In the genomic region with DNA sequence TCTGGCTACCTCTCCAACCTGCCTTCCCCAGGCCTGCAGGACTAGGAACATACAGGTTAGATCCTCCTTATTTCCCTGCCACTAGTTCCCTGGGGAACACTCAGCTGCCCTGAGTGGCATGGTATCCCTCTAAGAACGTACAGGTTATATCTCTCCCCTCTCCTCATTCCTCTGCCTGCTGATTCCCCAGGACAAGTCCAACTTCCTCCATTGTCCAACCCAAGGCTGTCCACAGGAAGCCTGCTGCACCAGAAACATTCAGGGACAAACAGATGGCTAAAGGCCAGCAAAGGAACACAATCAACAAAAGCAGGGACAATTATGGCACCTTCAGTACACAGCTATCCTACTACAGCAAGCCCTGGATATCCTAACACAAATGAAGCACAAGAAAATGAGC, we compare ENCODE assay signal across 15 mouse cellular contexts.
"Had no signal": no experiment of that assay in that cellular context is flagged by ENCODE, and none has a peak within 500 bp of the region (broad histone marks: within the 10 kb centered on the region; RNA-seq: fewer than 3 reads in every experiment).

No protein-coding gene starts in this region.

- H3K27ac ChIP-seq: kidney, embryonic 15.5 days; left cerebral cortex, adult 2 months; liver, embryonic 13.5 days; midbrain, embryonic 12.5 days; neural tube, embryonic 13.5 days; stomach, postnatal 0 days had no signal

- H3K4me1 ChIP-seq: kidney, embryonic 15.5 days; liver, embryonic 13.5 days; neural tube, embryonic 13.5 days had no signal

- H3K4me3 ChIP-seq: kidney, embryonic 15.5 days; left cerebral cortex, adult 2 months; liver, embryonic 13.5 days; midbrain, embryonic 12.5 days; myocyte; neural tube, embryonic 13.5 days had no signal

- DNase-seq: kidney, adult 8-10 months; kidney, postnatal 10 days; kidney, postnatal 36 days; layer of hippocampus, postnatal 36 days; liver, embryonic 13.5 days; lung, adult 2 months; lung, postnatal 14 days; lung, postnatal 4 days; thymus, postnatal 36 days had no signal
